Mouse (Mus musculus) midbrain, embryonic 10.5 days (tissue): ENCODE data around the gene Appbp2. TPM values are rescaled to one million over a fixed set of nuclear protein-coding genes. Genes with fewer than 3 reads are reported as not detected.

ENCODE experiments used
- polyA plus RNA-seq: library from polyadenylated mRNA; unstranded; fragments of >200 nt; fragmentation: Nextera tagmentation; extraction: Ambion mirVana; gene quantifications from 2 replicates; pipeline ENCODE4 v1.2.1, GENCODE M21; 2016

Appbp2 gene
- polyA plus RNA-seq, 1 experiment from 2014 or later, result 46.0 TPM

Other genes with a start within 250 kb of the Appbp2 start
- gene Usp32, start 95.0 kb downstream of the Appbp2 start, polyA plus RNA-seq, result 4.3 and 5.1 TPM in 2 replicates
- gene 1700125H20Rik, start 64.7 kb downstream of the Appbp2 start, polyA plus RNA-seq, result 0.42 TPM in 1 of 2 replicates, not detected in the other
- 22.7 and 24.5 TPM in 2 replicates for gene Ppm1d, start 76.1 kb upstream of the Appbp2 start, polyA plus RNA-seq
- 20.2 and 24.2 TPM in 2 replicates for gene Bcas3, start 118.0 kb upstream of the Appbp2 start, polyA plus RNA-seq